8 mouse cellular contexts compared by ENCODE assay signal in the genomic region with DNA sequence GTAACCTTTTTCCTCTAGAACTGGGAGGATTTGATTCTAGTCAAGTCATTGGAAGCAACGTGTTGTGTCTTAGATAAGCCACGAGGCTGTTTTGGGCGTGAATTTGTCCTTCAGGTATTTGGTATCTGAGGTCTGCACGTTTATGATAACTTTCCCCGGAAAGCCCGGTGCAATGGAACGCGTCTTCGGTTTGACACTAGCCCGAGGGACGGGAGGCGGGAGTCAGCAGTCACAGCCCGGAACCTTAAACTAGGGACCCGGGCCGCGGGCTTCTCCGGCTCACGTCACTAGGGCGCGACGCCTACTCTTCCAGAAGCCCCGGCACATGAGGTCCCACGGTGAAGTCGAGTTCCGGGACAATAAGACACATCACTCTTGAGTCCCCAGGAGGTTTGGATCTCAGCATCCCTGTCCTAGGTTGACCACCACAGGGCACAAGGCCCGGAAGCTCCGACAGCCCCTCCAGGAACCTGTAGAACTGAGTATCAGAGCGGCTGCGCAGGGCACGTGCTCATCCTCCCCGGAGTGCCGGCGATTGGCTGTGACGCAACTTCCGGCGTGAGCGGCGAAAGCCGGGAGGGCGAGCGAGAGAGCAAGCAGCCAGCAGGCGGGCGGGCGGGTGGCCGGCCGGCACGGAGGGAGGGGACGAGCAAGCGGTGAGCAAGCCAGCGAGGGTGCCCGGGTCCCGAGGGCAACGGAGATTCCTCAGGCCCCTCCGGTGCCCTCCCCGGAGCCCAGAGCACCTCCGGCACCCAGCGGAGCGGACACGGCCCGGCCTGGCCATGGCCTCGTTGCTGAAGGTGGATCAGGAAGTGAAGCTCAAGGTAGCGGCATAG. TPM values are rescaled to one million over a fixed set of nuclear protein-coding genes. Genes with fewer than 3 reads are reported as not detected.
DNase-seq lines count a peak whose midpoint lies in the region; ATAC-seq lines count a peak whose summit lies in the region.

A gene (plus strand): TSS at position 549 of the 836 bp plus-strand sequence.

- H3K9ac ChIP-seq in hindbrain, embryonic 13.5 days = peak within 1 kb of the TSS; percentile 87

- ATAC-seq in hindbrain, embryonic 13.5 days (ENCODE audit: low FRiP score) = peak; percentile 95

- peak within 1 kb of the TSS; percentile 100 for H3K4me2 ChIP-seq in hindbrain, embryonic 13.5 days

- peaks cover 23% of the 10 kb centered on the region for H3K4me1 ChIP-seq in hindbrain, embryonic 13.5 days (replicated peaks)

- under 1% methylated on average over 61 of the region's 62 CpGs for WGBS in hindbrain, embryonic 13.5 days

- peak within 1 kb of the TSS; percentile 99 for H3K4me3 ChIP-seq in hindbrain, embryonic 13.5 days

- H3K36me3 ChIP-seq in hindbrain, embryonic 13.5 days = peaks cover 29% of the 10 kb centered on the region

- H3K27me3 ChIP-seq in hindbrain, embryonic 13.5 days = no peaks in the 10 kb centered on the region

- peak within 1 kb of the TSS; percentile 86 for H3K27ac ChIP-seq in hindbrain, embryonic 13.5 days

- no peaks in the 10 kb centered on the region for H3K9me3 ChIP-seq in hindbrain, embryonic 13.5 days

- DNase-seq in NIH3T3 (ENCODE audit: low read depth) = peak; percentile 94
- peak; percentile 96 to 97 for DNase-seq in cerebellum, postnatal 10 days
- DNase-seq in frontal cortex, postnatal 14 days (ENCODE audit: low spot score in 2 of 2) = peak; percentile 90 to 92
- peak; percentile 85 to 96 for DNase-seq in layer of hippocampus, postnatal 25 days (ENCODE audit: extremely low spot score in 1 of 2, low spot score in 1 of 2)
- DNase-seq in lung, postnatal 25 days (ENCODE audit: low spot score) = peak; percentile 92
- DNase-seq in retina, embryonic 14.5 days (ENCODE audit: low spot score) = peak; percentile 91
- peak; percentile 93 for DNase-seq in thymus, postnatal 4 days

RNA-seq across cellular contexts. Expression of the gene that starts here (rescaled TPM):
- 118 and 122 TPM in 2 replicates for polyA plus RNA-seq in hindbrain, embryonic 13.5 days (2015; fragmentation: Nextera tagmentation; extraction: Ambion mirVana)
- 100 to 1,000 TPM; 119 to 126 TPM for total RNA-seq in layer of hippocampus, postnatal 25 days (2021)

Comparison
In these comparisons a context has a peak if more than half of its experiments do, and no peak if none do; other contexts are left out.
1. Peak in every context shown above with its lines: DNase-seq, ATAC-seq, H3K4me3 ChIP-seq and H3K27ac ChIP-seq.